Mouse (Mus musculus): ENCODE measurements around the gene Reg3b. TPM values are rescaled to one million over a fixed set of nuclear protein-coding genes. Genes with fewer than 3 reads are reported as not detected.
"Not testable (repeated sequence)": the region's sequence is repeated elsewhere in the genome, so short reads cannot be mapped to it uniquely, and the experiment has no call there.

Gene Reg3b
- polyA plus RNA-seq, 1 experiment from 2014 or later: 0.57 TPM

DNA sequence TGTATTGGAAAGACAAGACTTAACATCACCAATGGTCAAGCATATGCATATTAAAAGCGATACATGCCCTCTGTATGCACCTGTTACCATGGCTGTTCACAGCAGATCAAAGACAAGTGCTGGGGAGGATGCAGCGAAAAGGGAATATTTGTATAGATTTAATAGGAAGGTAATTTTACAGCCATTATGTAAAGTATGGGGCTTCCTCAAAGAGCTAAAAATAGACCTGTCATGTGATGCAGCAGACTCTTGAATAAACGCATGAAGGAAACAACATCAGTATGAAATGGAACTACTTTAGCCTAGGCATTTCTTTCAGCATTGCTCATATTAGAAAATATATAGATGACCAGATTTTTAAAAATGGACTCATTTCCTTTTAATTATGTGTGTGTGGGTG lies 15.2 kb downstream of the Reg3b start:
- H3K27ac ChIP-seq (ENCODE audit: low read length): no peak overlapping the region
- no peak for ATAC-seq
- H3K27me3 ChIP-seq (ENCODE audit: control insufficient read depth, insufficient read depth, low read depth, low read length): no peaks in the 10 kb centered on the region
- H3K9me3 ChIP-seq (replicated peaks; ENCODE audit: control insufficient read depth, low read length, poor library complexity, severe bottlenecking): no peaks in the 10 kb centered on the region
- H3K4me1 ChIP-seq (ENCODE audit: control insufficient read depth, insufficient read depth, low read length): peaks cover 4% of the 10 kb centered on the region; the same call in 1 of the 2 replicates
- no peak overlapping the region for H3K4me2 ChIP-seq (ENCODE audit: low read length)
- no peak overlapping the region for H3K4me3 ChIP-seq (ENCODE audit: low read depth, low read length)
- no peaks in the 10 kb centered on the region for H3K36me3 ChIP-seq (ENCODE audit: control insufficient read depth, insufficient read depth, low read length)
- WGBS: 70% methylated on average over 3 of the region's 3 CpGs
- H3K9ac ChIP-seq (ENCODE audit: low read depth, low read length): no peak overlapping the region

DNA sequence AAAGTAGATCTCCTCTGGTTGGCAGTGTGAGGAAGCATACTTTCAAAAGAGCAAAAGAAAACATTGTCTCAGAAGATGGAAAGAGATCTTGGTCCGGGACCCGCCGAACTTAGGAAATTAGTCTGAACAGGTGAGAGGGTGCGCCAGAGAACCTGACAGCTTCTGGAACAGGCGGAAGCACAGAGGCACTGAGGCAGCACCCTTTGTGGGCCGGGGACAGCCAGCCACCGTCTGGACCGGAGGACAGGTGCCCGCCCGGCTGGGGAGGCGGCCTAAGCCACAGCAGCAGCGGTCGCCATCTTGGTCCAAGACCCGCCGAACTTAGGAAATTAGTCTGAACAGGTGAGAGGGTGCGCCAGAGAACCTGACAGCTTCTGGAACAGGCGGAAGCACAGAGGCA lies 24.9 kb downstream of the Reg3b start, which contains the start of gene Reg2:
Reg2 (plus strand) TSS at position 301 of the 400 bp plus-strand sequence.
- not testable (repeated sequence) for H3K4me2 ChIP-seq (ENCODE audit: low read length); H3K9ac ChIP-seq (ENCODE audit: low read depth, low read length); H3K4me3 ChIP-seq (ENCODE audit: low read depth, low read length); H3K27me3 ChIP-seq (ENCODE audit: control insufficient read depth, insufficient read depth, low read depth, low read length); H3K36me3 ChIP-seq (ENCODE audit: control insufficient read depth, insufficient read depth, low read length); ATAC-seq; H3K27ac ChIP-seq (ENCODE audit: low read length); H3K4me1 ChIP-seq (ENCODE audit: control insufficient read depth, insufficient read depth, low read length); H3K9me3 ChIP-seq (replicated peaks; ENCODE audit: control insufficient read depth, low read length, poor library complexity, severe bottlenecking)
- 96% methylated on average over 4 of the region's 17 CpGs for WGBS

DNA sequence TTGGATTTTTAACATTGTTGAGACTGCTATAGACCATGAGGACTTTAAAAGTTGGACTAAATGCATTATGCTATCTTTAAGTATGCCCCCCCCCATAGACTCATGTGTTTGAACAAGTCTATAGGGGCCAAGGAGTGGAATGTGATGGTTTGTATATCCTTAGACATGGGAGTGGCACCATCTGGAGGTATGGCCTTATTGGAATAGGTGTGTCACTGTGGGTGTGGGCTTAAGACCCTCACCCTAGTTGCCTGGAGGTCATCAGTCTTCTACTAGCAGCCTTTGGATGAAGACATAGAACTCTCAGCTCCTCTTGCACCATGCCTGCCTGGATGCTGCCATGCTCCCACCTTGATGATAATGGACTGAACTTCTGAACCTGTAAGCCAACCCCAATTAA lies 52.0 kb downstream of the Reg3b start, which contains the start of gene Reg1:
Reg1 (plus strand) TSS at position 301 of the 400 bp plus-strand sequence.
- ATAC-seq; H3K9ac ChIP-seq (ENCODE audit: low read depth, low read length); H3K4me2 ChIP-seq (ENCODE audit: low read length); H3K9me3 ChIP-seq (replicated peaks; ENCODE audit: control insufficient read depth, low read length, poor library complexity, severe bottlenecking); H3K36me3 ChIP-seq (ENCODE audit: control insufficient read depth, insufficient read depth, low read length); H3K27ac ChIP-seq (ENCODE audit: low read length); H3K4me1 ChIP-seq (ENCODE audit: control insufficient read depth, insufficient read depth, low read length); H3K4me3 ChIP-seq (ENCODE audit: low read depth, low read length); H3K27me3 ChIP-seq (ENCODE audit: control insufficient read depth, insufficient read depth, low read depth, low read length): not testable (repeated sequence)

Other genes with a start within 250 kb of the Reg3b start
- gene Reg3d, start 8.2 kb downstream of the Reg3b start, polyA plus RNA-seq (2015; fragmentation: Nextera tagmentation; extraction: Ambion mirVana): not detected in 2 replicates
- not detected in 2 replicates for gene Reg3a, start 10.1 kb downstream of the Reg3b start, polyA plus RNA-seq (2015; fragmentation: Nextera tagmentation; extraction: Ambion mirVana)
- not detected in 2 replicates for gene Reg2, start 25.0 kb downstream of the Reg3b start, polyA plus RNA-seq (2015; fragmentation: Nextera tagmentation; extraction: Ambion mirVana)
- not detected in 2 replicates for gene Reg1, start 52.1 kb downstream of the Reg3b start, polyA plus RNA-seq (2015; fragmentation: Nextera tagmentation; extraction: Ambion mirVana)
- not detected in 2 replicates for gene Reg3g, start 98.2 kb downstream of the Reg3b start, polyA plus RNA-seq (2015; fragmentation: Nextera tagmentation; extraction: Ambion mirVana)